Mouse (Mus musculus): ENCODE results near the gene Fuca1. TPM values are rescaled to one million over a fixed set of nuclear protein-coding genes. Genes with fewer than 3 reads are reported as not detected.

Gene Fuca1
- polyA plus RNA-seq, 1 experiment from 2014 or later: 70.1 TPM

DNA sequence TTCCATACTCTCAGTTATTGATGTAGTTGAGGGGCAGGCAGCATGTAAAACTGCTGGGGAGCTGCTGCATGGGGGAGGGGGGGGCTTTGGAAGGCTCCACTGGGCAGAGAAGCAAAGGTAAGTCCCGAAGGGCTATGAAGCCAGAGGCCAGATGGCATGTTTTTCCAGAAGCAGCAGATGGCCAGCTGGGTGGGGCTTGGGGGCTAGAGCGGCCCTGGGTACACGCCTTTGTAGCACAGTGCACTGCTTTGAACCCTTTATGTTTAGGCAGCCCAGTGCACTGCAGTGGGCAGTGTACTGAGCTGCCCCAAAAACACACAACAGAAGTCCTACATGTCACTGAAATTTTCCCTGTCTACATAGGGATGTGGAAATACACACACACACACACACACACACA is 7.7 kb upstream of the Fuca1 start:
- H3K4me3 ChIP-seq (ENCODE audit: low read depth, low read length): no peak overlapping the region
- H3K36me3 ChIP-seq (ENCODE audit: control insufficient read depth, insufficient read depth, low read length): no peaks in the 10 kb centered on the region
- H3K9ac ChIP-seq (ENCODE audit: low read depth, low read length): peak overlapping the region; percentile 21; the same call in 1 of the 2 replicates
- no peak overlapping the region for H3K4me2 ChIP-seq (ENCODE audit: low read length)
- H3K4me1 ChIP-seq (ENCODE audit: control insufficient read depth, insufficient read depth, low read length): 0 out of 2 replicates have a peak, but pooled peaks cover 2% of the 10 kb centered on the region
- 0 out of 2 replicates have a peak, but pooled peaks have one; percentile 66 for ATAC-seq
- H3K27me3 ChIP-seq (ENCODE audit: control insufficient read depth, insufficient read depth, low read depth, low read length): no peaks in the 10 kb centered on the region
- H3K27ac ChIP-seq (ENCODE audit: low read length): peak overlapping the region; percentile 45
- H3K9me3 ChIP-seq (replicated peaks; ENCODE audit: control insufficient read depth, low read length, poor library complexity, severe bottlenecking): no peaks in the 10 kb centered on the region
- 24% methylated on average over 2 of the region's 3 CpGs for WGBS

DNA sequence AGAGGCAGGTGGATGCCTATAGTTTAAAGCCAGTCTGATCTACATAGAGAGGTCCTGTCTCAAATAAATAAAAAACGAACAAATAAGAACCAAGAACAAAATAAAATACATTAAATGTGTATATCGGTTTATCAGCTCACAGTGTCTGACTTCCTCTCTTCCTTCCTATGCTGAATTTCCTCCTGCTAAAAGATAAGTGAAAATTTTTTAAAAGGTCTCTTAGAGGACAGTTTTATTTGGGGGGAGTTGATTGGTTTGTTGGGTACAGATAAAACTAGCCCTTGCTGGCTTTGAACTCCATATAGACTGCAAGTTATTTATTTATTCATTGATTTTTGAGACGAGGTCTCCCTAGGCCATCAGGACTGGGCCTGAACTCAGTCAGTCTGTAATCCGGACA is 7.1 kb upstream of the Fuca1 start:
- Histone ChIP-seq H3K9ac (ENCODE audit: low read depth, low read length) (no peak overlapping the region), H3K4me3 (ENCODE audit: low read depth, low read length) (no peak overlapping the region), H3K4me1 (ENCODE audit: control insufficient read depth, insufficient read depth, low read length) (0 out of 2 replicates have a peak, but pooled peaks cover 2% of the 10 kb centered on the region), H3K27me3 (ENCODE audit: control insufficient read depth, insufficient read depth, low read depth, low read length) (no peaks in the 10 kb centered on the region), H3K4me2 (ENCODE audit: low read length) (no peak overlapping the region), H3K27ac (ENCODE audit: low read length) (no peak overlapping the region), H3K36me3 (ENCODE audit: control insufficient read depth, insufficient read depth, low read length) (no peaks in the 10 kb centered on the region), H3K9me3 (replicated peaks; ENCODE audit: control insufficient read depth, low read length, poor library complexity, severe bottlenecking) (no peaks in the 10 kb centered on the region)
- 73% methylated on average over 4 of the region's 4 CpGs for WGBS
- no peak for ATAC-seq

GRCm38 (mm10) chr4:135918635-135919279 is 1.8 kb upstream of the Fuca1 start:
- H3K4me2 ChIP-seq (ENCODE audit: low read length): no peak overlapping the region
- WGBS: 91% methylated on average over 13 of the region's 13 CpGs
- H3K4me3 ChIP-seq (ENCODE audit: low read depth, low read length): no peak overlapping the region
- no peak overlapping the region for H3K27ac ChIP-seq (ENCODE audit: low read length)
- no peak overlapping the region for H3K9ac ChIP-seq (ENCODE audit: low read depth, low read length)
- no peaks in the 10 kb centered on the region for H3K27me3 ChIP-seq (ENCODE audit: control insufficient read depth, insufficient read depth, low read depth, low read length)
- peaks cover 8% of the 10 kb centered on the region for H3K4me1 ChIP-seq (ENCODE audit: control insufficient read depth, insufficient read depth, low read length)
- no peaks in the 10 kb centered on the region for H3K9me3 ChIP-seq (replicated peaks; ENCODE audit: control insufficient read depth, low read length, poor library complexity, severe bottlenecking)
- no peaks in the 10 kb centered on the region; the same call in 1 of the 2 replicates for H3K36me3 ChIP-seq (ENCODE audit: control insufficient read depth, insufficient read depth, low read length)
- ATAC-seq: no peak

DNA sequence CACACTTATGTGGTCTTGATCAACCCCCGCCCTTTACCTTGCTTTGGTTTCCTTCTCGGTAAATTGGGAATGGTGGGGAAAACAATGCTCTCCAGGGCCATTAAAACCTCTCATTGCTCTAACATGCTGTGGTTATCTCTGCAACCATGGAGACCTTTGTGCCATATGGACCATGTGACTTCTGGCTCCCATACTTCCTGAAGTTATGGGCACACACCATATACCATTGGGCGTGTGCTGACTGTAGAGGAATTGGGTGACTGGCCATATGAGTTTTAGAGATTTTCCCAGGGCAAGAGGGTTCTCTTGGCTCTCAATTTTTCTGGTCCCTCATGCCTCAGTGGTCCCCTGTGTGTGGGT is 1.3 kb upstream of the Fuca1 start:
- no peak overlapping the region for H3K4me3 ChIP-seq (ENCODE audit: low read depth, low read length)
- no peak overlapping the region for H3K9ac ChIP-seq (ENCODE audit: low read depth, low read length)
- ATAC-seq: no peak
- H3K9me3 ChIP-seq (replicated peaks; ENCODE audit: control insufficient read depth, low read length, poor library complexity, severe bottlenecking): no peaks in the 10 kb centered on the region
- no peaks in the 10 kb centered on the region for H3K27me3 ChIP-seq (ENCODE audit: control insufficient read depth, insufficient read depth, low read depth, low read length)
- H3K4me1 ChIP-seq (ENCODE audit: control insufficient read depth, insufficient read depth, low read length): peaks cover 8% of the 10 kb centered on the region
- WGBS: 93% methylated on average over 3 of the region's 3 CpGs
- no peak overlapping the region for H3K27ac ChIP-seq (ENCODE audit: low read length)
- no peaks in the 10 kb centered on the region; the same call in 1 of the 2 replicates for H3K36me3 ChIP-seq (ENCODE audit: control insufficient read depth, insufficient read depth, low read length)
- no peak overlapping the region for H3K4me2 ChIP-seq (ENCODE audit: low read length)

GRCm38 (mm10) chr4:135921257-135922120 is 954 bp downstream of the Fuca1 start:
- Histone ChIP-seq H3K27ac (ENCODE audit: low read length) (peak overlapping the region; percentile 76), H3K4me1 (ENCODE audit: control insufficient read depth, insufficient read depth, low read length) (peaks cover 8% of the 10 kb centered on the region), H3K9ac (ENCODE audit: low read depth, low read length) (peak overlapping the region; percentile 74), H3K4me2 (ENCODE audit: low read length) (peak overlapping the region; percentile 91), H3K4me3 (ENCODE audit: low read depth, low read length) (peak overlapping the region; percentile 57), H3K36me3 (ENCODE audit: control insufficient read depth, insufficient read depth, low read length) (peaks cover 5% of the 10 kb centered on the region; the same call in 1 of the 2 replicates), H3K27me3 (ENCODE audit: control insufficient read depth, insufficient read depth, low read depth, low read length) (no peaks in the 10 kb centered on the region), H3K9me3 (replicated peaks; ENCODE audit: control insufficient read depth, low read length, poor library complexity, severe bottlenecking) (no peaks in the 10 kb centered on the region)
- WGBS: 6% methylated on average over 26 of the region's 26 CpGs
- ATAC-seq: peak; percentile 21; the same call in 1 of the 2 replicates

DNA sequence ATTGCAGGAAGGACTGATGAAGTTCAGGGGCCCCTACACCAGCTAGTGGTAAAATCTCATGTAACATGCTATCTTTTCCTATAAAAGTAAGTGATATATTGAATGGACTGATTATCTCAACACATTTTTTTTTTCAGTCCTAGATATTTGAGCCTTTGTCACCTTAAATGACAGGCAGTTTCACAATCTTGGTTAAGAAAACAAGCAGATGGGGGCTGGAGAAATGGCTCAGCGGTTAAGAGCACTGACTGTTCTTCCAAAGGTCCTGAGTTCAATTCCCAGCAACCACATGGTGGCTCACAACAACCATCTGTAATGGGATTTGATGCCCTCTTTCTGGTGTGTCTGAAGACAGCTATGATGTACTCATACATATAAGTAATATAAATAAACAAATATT is 1.7 kb downstream of the Fuca1 start:
- Histone ChIP-seq H3K4me3 (ENCODE audit: low read depth, low read length) (no peak overlapping the region), H3K9ac (ENCODE audit: low read depth, low read length) (no peak overlapping the region), H3K9me3 (replicated peaks; ENCODE audit: control insufficient read depth, low read length, poor library complexity, severe bottlenecking) (no peaks in the 10 kb centered on the region), H3K27ac (ENCODE audit: low read length) (no peak overlapping the region), H3K36me3 (ENCODE audit: control insufficient read depth, insufficient read depth, low read length) (peaks cover 5% of the 10 kb centered on the region; the same call in 1 of the 2 replicates), H3K4me1 (ENCODE audit: control insufficient read depth, insufficient read depth, low read length) (peaks cover 8% of the 10 kb centered on the region), H3K27me3 (ENCODE audit: control insufficient read depth, insufficient read depth, low read depth, low read length) (no peaks in the 10 kb centered on the region), H3K4me2 (ENCODE audit: low read length) (peak overlapping the region; percentile 91)
- no peak for ATAC-seq
- 97% methylated on average over 1 of the region's 1 CpGs for WGBS

DNA sequence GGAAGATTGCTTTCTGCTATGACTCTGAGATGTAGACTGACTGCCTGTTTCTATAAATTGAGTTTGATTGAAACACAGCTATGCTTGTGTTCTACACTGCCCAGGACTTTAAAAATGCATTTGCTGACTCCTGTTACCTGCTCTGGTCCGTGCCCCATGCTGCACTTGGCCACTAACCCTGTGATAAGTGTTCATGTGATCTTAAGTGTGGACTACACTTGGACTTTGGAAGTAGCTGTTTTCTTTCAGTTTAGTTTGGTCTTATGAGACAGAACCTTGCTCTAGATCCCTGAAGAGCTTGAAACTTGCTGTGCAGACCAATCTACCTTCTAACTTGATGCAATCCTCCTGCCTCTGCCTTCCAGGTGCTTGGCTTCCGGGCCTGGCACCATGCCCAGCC is 3.9 kb downstream of the Fuca1 start:
- no peak overlapping the region for H3K9ac ChIP-seq (ENCODE audit: low read depth, low read length)
- no peak overlapping the region for H3K4me2 ChIP-seq (ENCODE audit: low read length)
- 92% methylated on average over 2 of the region's 2 CpGs for WGBS
- no peak overlapping the region for H3K27ac ChIP-seq (ENCODE audit: low read length)
- H3K9me3 ChIP-seq (replicated peaks; ENCODE audit: control insufficient read depth, low read length, poor library complexity, severe bottlenecking): no peaks in the 10 kb centered on the region
- H3K4me1 ChIP-seq (ENCODE audit: control insufficient read depth, insufficient read depth, low read length): peaks cover 8% of the 10 kb centered on the region
- no peaks in the 10 kb centered on the region for H3K27me3 ChIP-seq (ENCODE audit: control insufficient read depth, insufficient read depth, low read depth, low read length)
- no peak for ATAC-seq
- peaks cover 5% of the 10 kb centered on the region; the same call in 1 of the 2 replicates for H3K36me3 ChIP-seq (ENCODE audit: control insufficient read depth, insufficient read depth, low read length)
- H3K4me3 ChIP-seq (ENCODE audit: low read depth, low read length): no peak overlapping the region

GRCm38 (mm10) chr4:135925341-135925740 is 4.8 kb downstream of the Fuca1 start:
- 96% methylated on average over 5 of the region's 5 CpGs for WGBS
- peaks cover 5% of the 10 kb centered on the region; the same call in 1 of the 2 replicates for H3K36me3 ChIP-seq (ENCODE audit: control insufficient read depth, insufficient read depth, low read length)
- H3K4me1 ChIP-seq (ENCODE audit: control insufficient read depth, insufficient read depth, low read length): peaks cover 8% of the 10 kb centered on the region
- no peak overlapping the region for H3K9ac ChIP-seq (ENCODE audit: low read depth, low read length)
- H3K4me2 ChIP-seq (ENCODE audit: low read length): no peak overlapping the region
- H3K4me3 ChIP-seq (ENCODE audit: low read depth, low read length): no peak overlapping the region
- H3K27me3 ChIP-seq (ENCODE audit: control insufficient read depth, insufficient read depth, low read depth, low read length): no peaks in the 10 kb centered on the region
- no peak for ATAC-seq
- no peak overlapping the region for H3K27ac ChIP-seq (ENCODE audit: low read length)
- no peaks in the 10 kb centered on the region for H3K9me3 ChIP-seq (replicated peaks; ENCODE audit: control insufficient read depth, low read length, poor library complexity, severe bottlenecking)

Data from midbrain, embryonic 16.5 days (tissue).